Mouse (Mus musculus) ES-E14 (cell line): Measurements from ENCODE around the gene Nr2f2. TPM values are rescaled to one million over a fixed set of nuclear protein-coding genes. Genes with fewer than 3 reads are reported as not detected.

ENCODE experiments used
- DNase-seq: peaks from one replicate; pipeline ENCODE4 v3.0.0-alpha.2; 2013; ENCODE audit warnings: low read depth, low spot score
- H3K27ac ChIP-seq: 2 replicates; pipeline ENCODE4 v1.5.1; 2012; ENCODE audit warnings: low read depth, mild to moderate bottlenecking, low read length, moderate library complexity, mixed read lengths; ENCODE audit not compliant: poor library complexity, insufficient read depth, severe bottlenecking
- H3K36me3 ChIP-seq: 2 replicates; pipeline ENCODE4 v1.6.1; 2012; ENCODE audit warnings: mild to moderate bottlenecking, low read length, moderate library complexity, mixed read lengths; ENCODE audit not compliant: control insufficient read depth, poor library complexity, insufficient read depth, severe bottlenecking
- H3K4me1 ChIP-seq, 2 experiments: fragments of 150-350 bp in 1 of 2; sonication (generic) in 1 of 2; 2 replicates each; pipeline ENCODE4 v1.6.1; 2012; ENCODE audit warnings: low read length in 2 of 2, mild to moderate bottlenecking in 1 of 2, mixed read lengths in 1 of 2; ENCODE audit not compliant: control insufficient read depth in 2 of 2, insufficient read depth in 2 of 2, poor library complexity in 1 of 2
- H3K4me3 ChIP-seq, 2 experiments: fragments of 150-350 bp in 1 of 2; sonication (generic) in 1 of 2; 2 replicates each; pipeline ENCODE4 v1.5.1; 2012; ENCODE audit warnings: low read length in 2 of 2, low read depth in 1 of 2, mild to moderate bottlenecking in 1 of 2, mixed read lengths in 1 of 2; ENCODE audit not compliant: insufficient read depth in 1 of 2, poor library complexity in 1 of 2, severe bottlenecking in 1 of 2
- H3K9ac ChIP-seq: 2 replicates; pipeline ENCODE4 v1.6.1; 2012; ENCODE audit warnings: low read depth, mild to moderate bottlenecking, low read length, mixed read lengths; ENCODE audit not compliant: poor library complexity, insufficient read depth, severe bottlenecking
- H3K9me3 ChIP-seq: fragments of 150-350 bp; sonication (generic); 2 replicates; pipeline ENCODE4 v1.6.1; 2012; ENCODE audit warnings: low read depth, mild to moderate bottlenecking, low read length; ENCODE audit not compliant: control insufficient read depth, insufficient read depth
- CHD2 ChIP-seq: IDR thresholded peaks from 2 replicates; pipeline ENCODE4 v1.6.1; 2014; ENCODE audit warnings: mild to moderate bottlenecking, low read depth, low read length, inconsistent platforms
- HCFC1 ChIP-seq: IDR thresholded peaks from 2 replicates; pipeline ENCODE4 v1.6.1; 2012; ENCODE audit warnings: low read length, inconsistent platforms, borderline replicate concordance; ENCODE audit not compliant: insufficient read depth
- MAFK ChIP-seq: IDR thresholded peaks from 2 replicates; pipeline ENCODE4 v1.6.1; 2014; ENCODE audit warnings: mild to moderate bottlenecking, low read depth, low read length, inconsistent platforms; ENCODE audit not compliant: insufficient read depth
- ZC3H11A ChIP-seq: IDR thresholded peaks from 2 replicates; pipeline ENCODE4 v1.6.1; 2012; ENCODE audit warnings: low read depth, mild to moderate bottlenecking, inconsistent platforms, low read length, borderline replicate concordance
- ZNF384 ChIP-seq: IDR thresholded peaks from 2 replicates; pipeline ENCODE4 v1.6.1; 2012; ENCODE audit warnings: low read depth, low read length, inconsistent platforms
- in situ Hi-C, 2 experiments: fragments of 600-800 bp; cut with MboI; formaldehyde crosslinking; loops; one replicate each; pipeline ENCODE4 v1.15.1; 2025; ENCODE audit warnings: low sequenced_read_pairs in 2 of 2, inconsistent platforms in 1 of 2; ENCODE audit not compliant: unreplicated experiment in 2 of 2
- total RNA-seq: library from RNA; depleted of rRNA; stranded (reverse); fragments of 300-350 nt; gene quantifications from 2 replicates; pipeline ENCODE4 v1.2.3, GENCODE M21; 2012

Gene Nr2f2
- total RNA-seq, 1 experiment, result 1.3 TPM

- in situ Hi-C loops, result loop anchor here (5.0 to 10.0 kb wide), 3 partner anchors 33 to 52 kb away; partner anchors contain the start of gene Nr2f2 (in 2 of the 2)
- TF ChIP-seq MAFK, result no peak
- Histone ChIP-seq H3K4me1 (peaks cover 0 to 6% of the 10 kb centered on the region in 2 experiments; a peak in 2 of 4 replicates), H3K9ac (no peak overlapping the region), H3K36me3 (no peaks in the 10 kb centered on the region), H3K9me3 (no peaks in the 10 kb centered on the region), H3K4me3 (no peak overlapping the region), H3K27ac (no peak overlapping the region)
- no peak for DNase-seq
These were observed 32.7 kb downstream of the Nr2f2 start for GRCm38 (mm10) chr7:70333851-70334250.

- Histone ChIP-seq H3K9ac (no peak overlapping the region), H3K36me3 (no peaks in the 10 kb centered on the region), H3K4me3 (no peak overlapping the region), H3K27ac (no peak overlapping the region), H3K9me3 (no peaks in the 10 kb centered on the region), H3K4me1 (peaks cover 0 to 6% of the 10 kb centered on the region in 2 experiments; a peak in 2 of 4 replicates)
- no peak for DNase-seq
- in situ Hi-C loops, result loop anchor here (5.0 to 10.0 kb wide), 3 partner anchors 34 to 51 kb away; partner anchors contain the start of gene Nr2f2 (in 2 of the 2)
- no peak for TF ChIP-seq ZNF384
- no peak for TF ChIP-seq MAFK
- no peak for TF ChIP-seq HCFC1
- TF ChIP-seq ZC3H11A, result no peak
- no peak for TF ChIP-seq CHD2
These were observed 33.4 kb downstream of the Nr2f2 start for GRCm38 (mm10) chr7:70332926-70333664.

- no peak for DNase-seq
- in situ Hi-C loops, result loop anchor here (5.0 to 10.0 kb wide), 3 partner anchors 35 to 50 kb away; partner anchors contain the start of gene Nr2f2 (in 2 of the 2)
- no peak overlapping the region for H3K9ac ChIP-seq
These were observed 34.3 kb downstream of the Nr2f2 start for GRCm38 (mm10) chr7:70332064-70332850.

GRCm38 (mm10) chr7:70331243-70332063 lies 35.1 kb downstream of the Nr2f2 start:
- H3K9ac ChIP-seq, result 0 out of 2 replicates have a peak overlapping the region, but pooled peaks have one; percentile 16
- peak overlapping the region; percentile 18 to 42 for H3K4me3 ChIP-seq
- peaks cover 0 to 6% of the 10 kb centered on the region in 2 experiments; a peak in 2 of 4 replicates for H3K4me1 ChIP-seq
- TF ChIP-seq ZNF384 (peak; percentile 96), MAFK (no peak)
- no peak overlapping the region for H3K27ac ChIP-seq
- H3K36me3 ChIP-seq, result no peaks in the 10 kb centered on the region
- no peak for DNase-seq
- in situ Hi-C loops, result loop anchor here (5.0 to 10.0 kb wide), 3 partner anchors 36 to 49 kb away; partner anchors contain the start of gene Nr2f2 (in 2 of the 2)
- no peaks in the 10 kb centered on the region for H3K9me3 ChIP-seq

More at GRCm38 (mm10) chr7:70332064-70332850, 34.3 kb downstream of the Nr2f2 start:
- Histone ChIP-seq H3K36me3 (no peaks in the 10 kb centered on the region), H3K4me3 (peak overlapping the region in 1 of 2 experiments; percentile 18; a peak in 2 of 4 replicates), H3K4me1 (peaks cover 0 to 6% of the 10 kb centered on the region in 2 experiments; a peak in 2 of 4 replicates), H3K27ac (no peak overlapping the region), H3K9me3 (no peaks in the 10 kb centered on the region)
- TF ChIP-seq ZC3H11A (no peak), ZNF384 (no peak), HCFC1 (no peak), CHD2 (no peak), MAFK (no peak)
